Mouse (Mus musculus) neural tube, embryonic 14.5 days (tissue): ENCODE results near the gene Taar2. TPM values are rescaled to one million over a fixed set of nuclear protein-coding genes. Genes with fewer than 3 reads are reported as not detected.

Source experiments
- ATAC-seq: fragments of 200-750 bp; cut with Nextera tagmentation; 2 replicates; pipeline ENCODE4 v1.8.0; 2017; ENCODE audit warnings: low read depth, mild to moderate bottlenecking, moderate TSS enrichment, moderate library complexity
- H3K27ac ChIP-seq: fragments of 300-500 bp; sonication (generic); 2 replicates; pipeline ENCODE4 v1.5.1; 2014; ENCODE audit warnings: low read depth, mild to moderate bottlenecking, control low read depth, low read length, moderate library complexity, mixed read lengths
- H3K27me3 ChIP-seq: fragments of 300-500 bp; sonication (generic); 2 replicates; pipeline ENCODE4 v1.6.1; 2014; ENCODE audit warnings: low read length; ENCODE audit not compliant: control insufficient read depth, insufficient read depth
- H3K36me3 ChIP-seq: fragments of 300-500 bp; sonication (generic); 2 replicates; pipeline ENCODE4 v1.6.1; 2014; ENCODE audit warnings: low read length, mixed read lengths; ENCODE audit not compliant: control insufficient read depth, insufficient read depth
- H3K4me1 ChIP-seq: fragments of 300-500 bp; sonication (generic); 2 replicates; pipeline ENCODE4 v1.6.1; 2014; ENCODE audit warnings: low read length; ENCODE audit not compliant: control insufficient read depth, insufficient read depth
- H3K4me2 ChIP-seq: fragments of 300-500 bp; sonication (generic); 2 replicates; pipeline ENCODE4 v1.6.1; 2014; ENCODE audit warnings: mild to moderate bottlenecking, low read depth, low read length, control low read depth
- H3K4me3 ChIP-seq: fragments of 300-500 bp; sonication (generic); 2 replicates; pipeline ENCODE4 v1.5.1; 2014; ENCODE audit warnings: low read depth, low read length, control low read depth, mixed read lengths
- H3K9ac ChIP-seq: fragments of 300-500 bp; sonication (generic); replicated peaks from 2 replicates; pipeline ENCODE4 v1.6.1; 2014; ENCODE audit warnings: low read depth, mild to moderate bottlenecking, control low read depth, low read length, mixed read lengths
- H3K9me3 ChIP-seq: fragments of 300-500 bp; sonication (generic); 2 replicates; pipeline ENCODE4 v1.6.1; 2016; ENCODE audit warnings: low read length; ENCODE audit not compliant: control insufficient read depth
- WGBS: fragments of 180-500 bp; shearing (Covaris S2); extraction: QIAGEN DNeasy Blood & Tissue Kit; methylation state at CpG from one replicate; pipeline ENCODE4 v1.1.7; 2014; 5-methylcytosine and 5-hydroxymethylcytosine counted together
- polyA plus RNA-seq: library from polyadenylated mRNA; unstranded; fragments of >200 nt; fragmentation: Nextera tagmentation; extraction: Ambion mirVana; gene quantifications from 2 replicates; pipeline ENCODE4 v1.2.1, GENCODE M21; 2014

Taar2 gene
- polyA plus RNA-seq, 1 experiment from 2014 or later = not detected

DNA sequence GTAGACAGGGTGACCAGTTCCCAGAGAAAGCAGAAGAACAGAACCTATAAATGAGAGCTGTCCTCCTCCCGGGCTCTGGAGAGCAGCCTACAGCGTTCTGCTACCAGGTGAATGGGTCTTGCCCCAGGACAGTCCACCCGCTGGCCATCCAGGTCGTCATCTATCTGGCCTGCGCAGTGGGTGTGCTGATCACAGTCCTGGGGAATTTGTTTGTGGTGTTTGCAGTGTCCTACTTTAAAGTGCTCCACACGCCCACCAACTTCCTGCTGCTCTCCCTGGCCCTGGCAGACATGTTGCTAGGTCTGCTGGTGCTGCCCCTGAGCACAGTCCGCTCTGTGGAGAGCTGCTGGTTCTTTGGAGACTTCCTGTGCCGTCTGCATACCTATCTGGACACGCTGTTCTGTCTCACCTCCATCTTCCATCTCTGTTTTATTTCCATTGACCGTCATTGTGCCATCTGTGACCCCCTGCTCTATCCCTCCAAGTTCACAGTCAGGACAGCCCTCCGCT lies 32.3 kb downstream of the Taar2 start, which contains the start of gene Taar5:
TSS of gene Taar5 (plus strand) at position 51 of the 510 bp plus-strand sequence.
- Histone ChIP-seq H3K4me2 (no peak within 1 kb of the TSS), H3K36me3 (no peaks in the 10 kb centered on the region), H3K4me1 (no peaks in the 10 kb centered on the region), H3K9ac (no peak within 1 kb of the TSS), H3K9me3 (no peaks in the 10 kb centered on the region), H3K27me3 (no peaks in the 10 kb centered on the region), H3K27ac (no peak within 1 kb of the TSS), H3K4me3 (no peak within 1 kb of the TSS)
- ATAC-seq = no peak
- 96% methylated on average over 11 of the region's 11 CpGs for WGBS

DNA sequence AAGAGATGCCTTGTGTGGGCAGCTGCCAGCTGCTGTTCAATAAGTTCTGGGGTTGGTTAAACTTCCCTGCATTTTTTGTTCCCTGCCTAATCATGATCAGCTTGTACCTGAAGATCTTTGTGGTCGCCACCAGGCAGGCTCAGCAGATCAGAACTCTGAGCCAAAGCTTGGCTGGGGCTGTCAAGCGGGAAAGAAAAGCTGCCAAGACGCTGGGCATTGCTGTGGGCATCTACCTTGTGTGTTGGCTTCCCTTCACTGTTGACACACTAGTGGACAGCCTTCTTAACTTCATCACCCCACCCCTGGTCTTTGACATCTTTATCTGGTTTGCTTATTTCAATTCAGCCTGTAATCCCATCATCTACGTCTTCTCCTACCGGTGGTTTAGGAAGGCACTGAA lies 32.9 kb downstream of the Taar2 start:
- Histone ChIP-seq H3K36me3 (no peaks in the 10 kb centered on the region), H3K4me3 (no peak overlapping the region), H3K9me3 (no peaks in the 10 kb centered on the region), H3K4me1 (no peaks in the 10 kb centered on the region), H3K9ac (no peak overlapping the region), H3K27ac (no peak overlapping the region), H3K4me2 (no peak overlapping the region), H3K27me3 (no peaks in the 10 kb centered on the region)
- WGBS = 89% methylated on average over 5 of the region's 5 CpGs
- no peak for ATAC-seq

DNA sequence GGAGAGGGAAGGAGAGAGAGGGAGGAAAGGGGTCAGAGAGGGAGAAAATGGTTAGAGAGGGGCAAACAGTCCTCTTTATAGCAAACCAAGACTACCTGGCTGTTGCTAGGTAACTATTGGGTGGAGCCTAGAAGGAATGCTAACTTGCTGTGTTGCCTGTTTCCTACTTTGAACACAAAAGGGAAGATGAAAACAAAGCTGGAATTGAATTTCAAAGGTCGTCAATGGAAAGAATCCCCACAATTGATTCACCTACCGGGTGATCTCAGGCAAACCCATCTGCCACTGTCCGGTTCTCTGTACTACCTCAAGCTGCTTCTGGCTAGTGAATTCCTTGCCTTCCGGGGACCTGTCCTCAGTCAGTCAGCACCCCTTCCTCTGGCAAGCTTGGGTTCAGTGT lies 39.6 kb downstream of the Taar2 start:
- Histone ChIP-seq H3K9ac (no peak overlapping the region), H3K36me3 (no peaks in the 10 kb centered on the region), H3K27me3 (no peaks in the 10 kb centered on the region), H3K27ac (no peak overlapping the region), H3K4me2 (no peak overlapping the region), H3K9me3 (no peaks in the 10 kb centered on the region), H3K4me3 (no peak overlapping the region), H3K4me1 (no peaks in the 10 kb centered on the region)
- no peak for ATAC-seq
- 40% methylated on average over 4 of the region's 4 CpGs for WGBS

DNA sequence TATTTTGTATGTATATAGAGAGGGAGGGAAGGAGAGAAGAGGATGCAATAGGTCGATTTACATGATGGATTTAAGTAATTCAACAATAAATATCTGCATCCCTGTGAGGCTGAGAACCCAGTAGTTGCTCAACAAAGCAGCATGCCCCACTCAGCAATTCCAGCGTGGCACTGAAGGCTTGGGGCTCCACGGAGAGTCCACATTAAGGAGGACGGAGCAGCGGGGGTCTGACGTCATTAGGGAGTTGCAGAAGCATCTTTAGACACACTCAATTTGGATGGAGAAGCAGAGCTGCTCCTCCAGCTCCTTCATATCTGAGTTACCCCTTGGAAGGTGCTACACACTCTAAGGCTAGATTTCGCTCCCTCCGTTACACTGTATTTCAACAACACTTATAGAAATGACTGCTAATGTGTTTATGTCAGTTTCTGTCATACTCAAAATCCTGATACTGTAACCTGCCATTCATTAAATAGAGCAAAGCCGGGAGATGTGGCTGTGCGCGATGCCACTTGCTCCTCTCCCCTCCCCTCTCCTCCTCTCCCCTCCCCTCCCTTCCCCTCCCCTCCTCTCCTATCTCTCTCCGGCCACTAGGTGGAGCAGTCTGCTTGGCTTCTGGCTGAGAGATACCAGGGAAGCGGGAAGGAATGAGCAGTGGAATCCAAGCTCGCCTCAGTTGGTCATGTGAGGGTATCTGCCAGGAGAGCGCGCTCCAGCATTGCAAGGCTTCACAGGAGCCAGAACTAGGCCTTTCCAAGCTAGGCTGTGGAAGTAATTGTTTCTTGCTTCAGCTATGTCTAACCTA lies 40.7 kb downstream of the Taar2 start:
- Histone ChIP-seq H3K4me2 (no peak overlapping the region), H3K27ac (no peak overlapping the region), H3K9me3 (no peaks in the 10 kb centered on the region), H3K36me3 (no peaks in the 10 kb centered on the region), H3K4me1 (no peaks in the 10 kb centered on the region), H3K4me3 (no peak overlapping the region), H3K27me3 (no peaks in the 10 kb centered on the region), H3K9ac (no peak overlapping the region)
- 44% methylated on average over 16 of the region's 16 CpGs for WGBS
- ATAC-seq = peak; percentile 83

DNA sequence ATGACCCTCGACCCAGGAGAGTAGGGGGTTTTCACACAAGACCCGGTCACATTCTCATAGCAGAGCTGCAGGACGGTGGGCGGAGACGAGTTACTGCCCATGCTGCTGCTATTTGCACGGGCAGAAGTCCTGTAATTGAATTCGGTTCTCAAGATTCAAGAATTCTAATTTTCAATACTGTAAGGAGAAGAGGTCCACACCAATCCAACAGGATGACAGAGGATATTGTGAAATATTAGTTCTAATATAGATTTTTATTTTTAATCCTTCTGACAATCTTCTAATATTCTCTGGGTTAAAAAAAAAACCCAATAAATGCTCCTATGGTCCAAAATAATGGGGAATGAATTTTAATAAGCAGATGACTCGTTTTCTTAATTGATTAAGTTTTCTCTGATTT lies 47.2 kb downstream of the Taar2 start, which contains the start of gene Taar6:
TSS of gene Taar6 (minus strand) at position 101 of the 400 bp plus-strand sequence.
- H3K4me3 ChIP-seq = no peak within 1 kb of the TSS
- no peaks in the 10 kb centered on the region for H3K36me3 ChIP-seq
- H3K4me2 ChIP-seq = no peak within 1 kb of the TSS
- H3K27me3 ChIP-seq = no peaks in the 10 kb centered on the region
- no peak within 1 kb of the TSS for H3K27ac ChIP-seq
- ATAC-seq = no peak
- WGBS = 77% methylated on average over 8 of the region's 8 CpGs
- no peak within 1 kb of the TSS for H3K9ac ChIP-seq
- no peaks in the 10 kb centered on the region for H3K4me1 ChIP-seq
- no peaks in the 10 kb centered on the region for H3K9me3 ChIP-seq

DNA sequence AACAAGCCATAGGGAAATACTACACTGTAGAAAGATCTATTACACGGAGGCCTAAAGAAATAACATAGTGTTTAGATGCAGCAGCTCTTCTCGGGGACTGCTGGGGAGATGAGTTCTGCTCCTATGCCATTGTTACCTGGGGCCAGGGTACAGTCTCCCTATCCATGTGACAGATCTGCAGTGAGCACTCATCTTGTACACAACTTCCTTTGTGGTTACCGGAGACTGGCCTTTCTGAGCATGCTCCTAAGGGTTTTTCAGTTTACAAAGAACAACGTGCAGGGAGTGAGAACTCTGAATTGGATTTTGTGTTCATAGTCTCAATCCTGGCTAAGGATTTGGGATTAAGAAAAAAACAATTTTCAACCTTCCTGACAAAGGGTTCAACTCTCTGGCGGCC lies 48.0 kb downstream of the Taar2 start:
- Histone ChIP-seq H3K36me3 (no peaks in the 10 kb centered on the region), H3K27ac (no peak overlapping the region), H3K4me2 (no peak overlapping the region), H3K27me3 (no peaks in the 10 kb centered on the region), H3K9ac (no peak overlapping the region), H3K4me1 (no peaks in the 10 kb centered on the region), H3K4me3 (no peak overlapping the region), H3K9me3 (no peaks in the 10 kb centered on the region)
- 83% methylated on average over 5 of the region's 5 CpGs for WGBS
- no peak for ATAC-seq

Other genes with a start within 250 kb of the Taar2 start
- gene Rps12, start 151.3 kb upstream of the Taar2 start, polyA plus RNA-seq = 99.8 and 115 TPM in 2 replicates
- 21.5 and 26.8 TPM in 2 replicates for gene Slc18b1, start 141.6 kb upstream of the Taar2 start, polyA plus RNA-seq
- not detected in 2 replicates for gene Vnn3, start 87.1 kb upstream of the Taar2 start, polyA plus RNA-seq
- gene Vnn1, start 43.9 kb upstream of the Taar2 start, polyA plus RNA-seq = 0.21 and 0.29 TPM in 2 replicates
- gene Taar1, start 18.2 kb upstream of the Taar2 start, polyA plus RNA-seq = not detected in 2 replicates
- not detected in 2 replicates for gene Taar3, start 11.0 kb downstream of the Taar2 start, polyA plus RNA-seq
- not detected in 2 replicates for gene Taar4, start 21.9 kb downstream of the Taar2 start, polyA plus RNA-seq
- gene Taar5, start 32.1 kb downstream of the Taar2 start, polyA plus RNA-seq = 0.27 TPM in 1 of 2 replicates, not detected in the other
- not detected in 2 replicates for gene Taar6, start 47.1 kb downstream of the Taar2 start, polyA plus RNA-seq
- gene Taar7a, start 54.9 kb downstream of the Taar2 start, polyA plus RNA-seq = not detected in 2 replicates
- gene Taar7b, start 61.4 kb downstream of the Taar2 start, polyA plus RNA-seq = not detected in 2 replicates
- gene Taar7d, start 88.7 kb downstream of the Taar2 start, polyA plus RNA-seq = not detected in 2 replicates
- gene Taar7e, start 99.0 kb downstream of the Taar2 start, polyA plus RNA-seq = not detected in 2 replicates
- not detected in 2 replicates for gene Taar7f, start 110.9 kb downstream of the Taar2 start, polyA plus RNA-seq
- gene Taar8a, start 137.9 kb downstream of the Taar2 start, polyA plus RNA-seq = not detected in 2 replicates
- not detected in 2 replicates for gene Taar8b, start 153.7 kb downstream of the Taar2 start, polyA plus RNA-seq
- not detected in 2 replicates for gene Taar8c, start 163.3 kb downstream of the Taar2 start, polyA plus RNA-seq
- not detected in 2 replicates for gene Taar9, start 171.0 kb downstream of the Taar2 start, polyA plus RNA-seq
- 310 and 368 TPM in 2 replicates for gene Stx7, start 210.7 kb downstream of the Taar2 start, polyA plus RNA-seq